Mouse (Mus musculus): ENCODE measurements at regions not wholly inside any gene's neighbourhood (a gene's known extent, or its start where the extent isn't known, plus 50 kb on each side); places are given as distances from the start of the nearest gene placed in this dataset.

- H3K27ac ChIP-seq (ENCODE audit: low read length), result no peak overlapping the region
- H3K4me3 ChIP-seq (ENCODE audit: low read length), result no peak overlapping the region
- peaks cover 21% of the 10 kb centered on the region for H3K27me3 ChIP-seq (ENCODE audit: control insufficient read depth, insufficient read depth, low read length)
- no peak overlapping the region for H3K9ac ChIP-seq (ENCODE audit: low read length)
- H3K4me1 ChIP-seq (ENCODE audit: control insufficient read depth, insufficient read depth, low read length), result no peaks in the 10 kb centered on the region
- no peak overlapping the region for H3K4me2 ChIP-seq (ENCODE audit: low read depth, low read length)
- no peaks in the 10 kb centered on the region for H3K9me3 ChIP-seq (replicated peaks; ENCODE audit: control insufficient read depth, low read length)
- H3K36me3 ChIP-seq (ENCODE audit: control insufficient read depth, insufficient read depth), result no peaks in the 10 kb centered on the region
- ATAC-seq (replicated peaks; ENCODE audit: extremely low read depth, insufficient read depth, low FRiP score), result no peak
- WGBS, result 64% methylated on average over 4 of the region's 4 CpGs
These were observed 160.5 kb upstream of the 4933402D24Rik start for GRCm38 (mm10) chr1:63929362-63930125.

GRCm38 (mm10) chr1:63928850-63929249 lies 159.8 kb upstream of the 4933402D24Rik start:
- WGBS, result 80% methylated on average over 5 of the region's 5 CpGs
- Histone ChIP-seq H3K4me2 (ENCODE audit: low read depth, low read length) (no peak overlapping the region), H3K4me1 (ENCODE audit: control insufficient read depth, insufficient read depth, low read length) (no peaks in the 10 kb centered on the region), H3K9ac (ENCODE audit: low read length) (no peak overlapping the region), H3K4me3 (ENCODE audit: low read length) (no peak overlapping the region), H3K9me3 (replicated peaks; ENCODE audit: control insufficient read depth, low read length) (no peaks in the 10 kb centered on the region), H3K36me3 (ENCODE audit: control insufficient read depth, insufficient read depth) (no peaks in the 10 kb centered on the region), H3K27ac (ENCODE audit: low read length) (no peak overlapping the region), H3K27me3 (ENCODE audit: control insufficient read depth, insufficient read depth, low read length) (peaks cover 15% of the 10 kb centered on the region; the same call in 1 of the 2 replicates)
- no peak for ATAC-seq (replicated peaks; ENCODE audit: extremely low read depth, insufficient read depth, low FRiP score)

GRCm38 (mm10) chr1:63928361-63928760 lies 159.3 kb upstream of the 4933402D24Rik start:
- H3K4me1 ChIP-seq (ENCODE audit: control insufficient read depth, insufficient read depth, low read length), result no peaks in the 10 kb centered on the region
- peaks cover 12% of the 10 kb centered on the region; the same call in 1 of the 2 replicates for H3K27me3 ChIP-seq (ENCODE audit: control insufficient read depth, insufficient read depth, low read length)
- H3K9me3 ChIP-seq (replicated peaks; ENCODE audit: control insufficient read depth, low read length), result no peaks in the 10 kb centered on the region
- H3K9ac ChIP-seq (ENCODE audit: low read length), result no peak overlapping the region
- H3K27ac ChIP-seq (ENCODE audit: low read length), result no peak overlapping the region
- H3K36me3 ChIP-seq (ENCODE audit: control insufficient read depth, insufficient read depth), result no peaks in the 10 kb centered on the region
- no peak overlapping the region for H3K4me2 ChIP-seq (ENCODE audit: low read depth, low read length)
- no peak overlapping the region for H3K4me3 ChIP-seq (ENCODE audit: low read length)
- no peak for ATAC-seq (replicated peaks; ENCODE audit: extremely low read depth, insufficient read depth, low FRiP score)
- WGBS, result 76% methylated on average over 3 of the region's 3 CpGs

GRCm38 (mm10) chr1:63920181-63920933 lies 151.3 kb upstream of the 4933402D24Rik start:
- 59% methylated on average over 8 of the region's 8 CpGs for WGBS
- no peaks in the 10 kb centered on the region for H3K4me1 ChIP-seq (ENCODE audit: control insufficient read depth, insufficient read depth, low read length)
- 0 out of 2 replicates have a peak, but pooled peaks cover 5% of the 10 kb centered on the region for H3K27me3 ChIP-seq (ENCODE audit: control insufficient read depth, insufficient read depth, low read length)
- ATAC-seq (replicated peaks; ENCODE audit: extremely low read depth, insufficient read depth, low FRiP score), result no peak
- no peak overlapping the region for H3K4me2 ChIP-seq (ENCODE audit: low read depth, low read length)
- no peaks in the 10 kb centered on the region for H3K9me3 ChIP-seq (replicated peaks; ENCODE audit: control insufficient read depth, low read length)
- no peak overlapping the region for H3K9ac ChIP-seq (ENCODE audit: low read length)
- H3K4me3 ChIP-seq (ENCODE audit: low read length), result no peak overlapping the region
- no peaks in the 10 kb centered on the region for H3K36me3 ChIP-seq (ENCODE audit: control insufficient read depth, insufficient read depth)
- H3K27ac ChIP-seq (ENCODE audit: low read length), result no peak overlapping the region

GRCm38 (mm10) chr1:63918200-63918599 lies 149.1 kb upstream of the 4933402D24Rik start:
- no peak for ATAC-seq (replicated peaks; ENCODE audit: extremely low read depth, insufficient read depth, low FRiP score)
- 66% methylated on average over 7 of the region's 7 CpGs for WGBS

GRCm38 (mm10) chr1:63916907-63917650 lies 148.0 kb upstream of the 4933402D24Rik start:
- no peak overlapping the region for H3K27ac ChIP-seq (ENCODE audit: low read length)
- no peaks in the 10 kb centered on the region for H3K9me3 ChIP-seq (replicated peaks; ENCODE audit: control insufficient read depth, low read length)
- WGBS, result 69% methylated on average over 7 of the region's 7 CpGs
- H3K36me3 ChIP-seq (ENCODE audit: control insufficient read depth, insufficient read depth), result no peaks in the 10 kb centered on the region
- no peak overlapping the region for H3K9ac ChIP-seq (ENCODE audit: low read length)
- no peaks in the 10 kb centered on the region for H3K27me3 ChIP-seq (ENCODE audit: control insufficient read depth, insufficient read depth, low read length)
- ATAC-seq (replicated peaks; ENCODE audit: extremely low read depth, insufficient read depth, low FRiP score), result no peak
- H3K4me1 ChIP-seq (ENCODE audit: control insufficient read depth, insufficient read depth, low read length), result no peaks in the 10 kb centered on the region
- H3K4me2 ChIP-seq (ENCODE audit: low read depth, low read length), result no peak overlapping the region
- no peak overlapping the region for H3K4me3 ChIP-seq (ENCODE audit: low read length)

More at GRCm38 (mm10) chr1:63918200-63918599, 149.1 kb upstream of the 4933402D24Rik start:
- no peak overlapping the region for H3K27ac ChIP-seq (ENCODE audit: low read length)
- H3K36me3 ChIP-seq (ENCODE audit: control insufficient read depth, insufficient read depth), result no peaks in the 10 kb centered on the region
- no peak overlapping the region for H3K4me3 ChIP-seq (ENCODE audit: low read length)
- no peaks in the 10 kb centered on the region for H3K4me1 ChIP-seq (ENCODE audit: control insufficient read depth, insufficient read depth, low read length)
- H3K9me3 ChIP-seq (replicated peaks; ENCODE audit: control insufficient read depth, low read length), result no peaks in the 10 kb centered on the region
- no peak overlapping the region for H3K4me2 ChIP-seq (ENCODE audit: low read depth, low read length)
- no peak overlapping the region for H3K9ac ChIP-seq (ENCODE audit: low read length)
- no peaks in the 10 kb centered on the region for H3K27me3 ChIP-seq (ENCODE audit: control insufficient read depth, insufficient read depth, low read length)

- H3K4me1 ChIP-seq (ENCODE audit: control insufficient read depth, insufficient read depth, low read length), result no peaks in the 10 kb centered on the region
- no peak overlapping the region for H3K9ac ChIP-seq (ENCODE audit: low read length)
- no peaks in the 10 kb centered on the region for H3K9me3 ChIP-seq (replicated peaks; ENCODE audit: control insufficient read depth, low read length)
- WGBS, result 68% methylated on average over 3 of the region's 3 CpGs
- ATAC-seq (replicated peaks; ENCODE audit: extremely low read depth, insufficient read depth, low FRiP score), result no peak
- H3K27me3 ChIP-seq (ENCODE audit: control insufficient read depth, insufficient read depth, low read length), result no peaks in the 10 kb centered on the region
- H3K4me2 ChIP-seq (ENCODE audit: low read depth, low read length), result no peak overlapping the region
- H3K4me3 ChIP-seq (ENCODE audit: low read length), result no peak overlapping the region
- H3K27ac ChIP-seq (ENCODE audit: low read length), result no peak overlapping the region
- H3K36me3 ChIP-seq (ENCODE audit: control insufficient read depth, insufficient read depth), result no peaks in the 10 kb centered on the region
These were observed 141.7 kb upstream of the 4933402D24Rik start for GRCm38 (mm10) chr1:63910765-63911164.

GRCm38 (mm10) chr1:63909191-63909590 lies 140.1 kb upstream of the 4933402D24Rik start:
- Histone ChIP-seq H3K4me3 (ENCODE audit: low read length) (no peak overlapping the region), H3K4me2 (ENCODE audit: low read depth, low read length) (no peak overlapping the region), H3K9ac (ENCODE audit: low read length) (no peak overlapping the region), H3K9me3 (replicated peaks; ENCODE audit: control insufficient read depth, low read length) (no peaks in the 10 kb centered on the region), H3K36me3 (ENCODE audit: control insufficient read depth, insufficient read depth) (no peaks in the 10 kb centered on the region), H3K27ac (ENCODE audit: low read length) (no peak overlapping the region), H3K27me3 (ENCODE audit: control insufficient read depth, insufficient read depth, low read length) (no peaks in the 10 kb centered on the region), H3K4me1 (ENCODE audit: control insufficient read depth, insufficient read depth, low read length) (no peaks in the 10 kb centered on the region)
- WGBS, result 83% methylated on average over 2 of the region's 2 CpGs
- no peak for ATAC-seq (replicated peaks; ENCODE audit: extremely low read depth, insufficient read depth, low FRiP score)
